Mouse (Mus musculus): ENCODE data around the gene Cfap54. TPM values are rescaled to one million over a fixed set of nuclear protein-coding genes. Genes with fewer than 3 reads are reported as not detected.

Cfap54 gene
- total RNA-seq, 4 experiments from 2014 or later, result 19.8 to 25.0 (median 21.4) TPM

- no peak for DNase-seq (ENCODE audit: low spot score in 2 of 2)
Observed at GRCm38 (mm10) chr10:93063576-93063975, 17.8 kb downstream of the Cfap54 start.

- DNase-seq (ENCODE audit: low spot score in 2 of 2), result no peak
Observed at GRCm38 (mm10) chr10:93062395-93062794, 19.0 kb downstream of the Cfap54 start.

GRCm38 (mm10) chr10:93053867-93054266, 27.6 kb downstream of the Cfap54 start:
- DNase-seq (ENCODE audit: low spot score in 2 of 2), result no peak

GRCm38 (mm10) chr10:93053315-93053714, 28.1 kb downstream of the Cfap54 start:
- no peak for DNase-seq (ENCODE audit: low spot score in 2 of 2)

- DNase-seq (ENCODE audit: low spot score in 2 of 2), result peak; percentile 60 to 78
Observed at GRCm38 (mm10) chr10:93051016-93051726, 30.2 kb downstream of the Cfap54 start.

- DNase-seq (ENCODE audit: low spot score in 2 of 2), result no peak
Observed at GRCm38 (mm10) chr10:93050571-93050970, 30.8 kb downstream of the Cfap54 start.

GRCm38 (mm10) chr10:93043195-93043594, 38.2 kb downstream of the Cfap54 start:
- no peak for DNase-seq (ENCODE audit: low spot score in 2 of 2)

GRCm38 (mm10) chr10:93041850-93042249, 39.6 kb downstream of the Cfap54 start:
- DNase-seq (ENCODE audit: low spot score in 2 of 2), result no peak

- DNase-seq (ENCODE audit: low spot score in 2 of 2), result no peak
Observed at GRCm38 (mm10) chr10:93041392-93041791, 40.0 kb downstream of the Cfap54 start.

GRCm38 (mm10) chr10:93036532-93036931, 44.9 kb downstream of the Cfap54 start:
- DNase-seq (ENCODE audit: low spot score in 2 of 2), result no peak

GRCm38 (mm10) chr10:93035489-93035888, 45.9 kb downstream of the Cfap54 start:
- no peak for DNase-seq (ENCODE audit: low spot score in 2 of 2)

- no peak for DNase-seq (ENCODE audit: low spot score in 2 of 2)
Observed at GRCm38 (mm10) chr10:93023295-93023694, 58.1 kb downstream of the Cfap54 start.

GRCm38 (mm10) chr10:93014059-93014795, 67.2 kb downstream of the Cfap54 start:
- peak; percentile 18 to 34 for DNase-seq (ENCODE audit: low spot score in 2 of 2)

- DNase-seq (ENCODE audit: low spot score in 2 of 2), result no peak
Observed at GRCm38 (mm10) chr10:93011085-93011484, 70.3 kb downstream of the Cfap54 start.

- DNase-seq (ENCODE audit: low spot score in 2 of 2), result no peak
Observed at GRCm38 (mm10) chr10:93006970-93007369, 74.4 kb downstream of the Cfap54 start.

GRCm38 (mm10) chr10:93006405-93006804, 75.0 kb downstream of the Cfap54 start:
- DNase-seq (ENCODE audit: low spot score in 2 of 2), result no peak

- DNase-seq (ENCODE audit: low spot score in 2 of 2), result no peak
Observed at GRCm38 (mm10) chr10:92998536-92998935, 82.9 kb downstream of the Cfap54 start.

GRCm38 (mm10) chr10:92995186-92995585, 86.2 kb downstream of the Cfap54 start:
- no peak for DNase-seq (ENCODE audit: low spot score in 2 of 2)

- DNase-seq (ENCODE audit: low spot score in 2 of 2), result no peak
Observed at GRCm38 (mm10) chr10:92994340-92994739, 87.1 kb downstream of the Cfap54 start.

GRCm38 (mm10) chr10:92992526-92992925, 88.9 kb downstream of the Cfap54 start:
- DNase-seq (ENCODE audit: low spot score in 2 of 2), result no peak

- DNase-seq (ENCODE audit: low spot score in 2 of 2), result no peak
Observed at GRCm38 (mm10) chr10:92990576-92990975, 90.8 kb downstream of the Cfap54 start.

GRCm38 (mm10) chr10:92965134-92965533, 116.3 kb downstream of the Cfap54 start:
- no peak for DNase-seq (ENCODE audit: low spot score in 2 of 2)

- DNase-seq (ENCODE audit: low spot score in 2 of 2), result no peak
Observed at GRCm38 (mm10) chr10:92950044-92950443, 131.4 kb downstream of the Cfap54 start.

Measured in left cerebral cortex, adult 8-10 months (tissue).